Mouse (Mus musculus): Measurements from ENCODE around the gene Hoxd11.

Gene Hoxd11

GRCm38 (mm10) chr2:74667191-74667841, 12.0 kb upstream of the Hoxd11 start:
- DNase-seq, result no peak

- no peak for DNase-seq
Observed at GRCm38 (mm10) chr2:74667842-74668357, 11.5 kb upstream of the Hoxd11 start, which contains the start of gene Hoxd13. Hoxd13 (plus strand) TSS chr2:74668310.

- DNase-seq, result no peak
Observed at GRCm38 (mm10) chr2:74668370-74669229, 10.8 kb upstream of the Hoxd11 start.

GRCm38 (mm10) chr2:74669230-74669578, 10.2 kb upstream of the Hoxd11 start:
- DNase-seq, result no peak

- no peak for DNase-seq
Observed at GRCm38 (mm10) chr2:74669650-74670235, 9.6 kb upstream of the Hoxd11 start.

- no peak for DNase-seq
Observed at GRCm38 (mm10) chr2:74670632-74671188, 8.6 kb upstream of the Hoxd11 start.

GRCm38 (mm10) chr2:74671847-74672246, 7.5 kb upstream of the Hoxd11 start:
- DNase-seq, result no peak

- no peak for DNase-seq
Observed at GRCm38 (mm10) chr2:74672481-74673362, 6.6 kb upstream of the Hoxd11 start.

GRCm38 (mm10) chr2:74673835-74674425, 5.4 kb upstream of the Hoxd11 start:
- no peak for DNase-seq

GRCm38 (mm10) chr2:74674881-74675665, 4.3 kb upstream of the Hoxd11 start, which contains the start of gene Hoxd12:
Hoxd12 (plus strand) TSS chr2:74675013.
- no peak for DNase-seq

GRCm38 (mm10) chr2:74675666-74676282, 3.6 kb upstream of the Hoxd11 start:
- DNase-seq, result no peak

- no peak for DNase-seq
Observed at GRCm38 (mm10) chr2:74676376-74677052, 2.8 kb upstream of the Hoxd11 start.

- DNase-seq, result no peak
Observed at GRCm38 (mm10) chr2:74677106-74677505, 2.3 kb upstream of the Hoxd11 start.

- DNase-seq, result no peak
Observed at GRCm38 (mm10) chr2:74679596-74679971, 227 bp downstream of the Hoxd11 start.

GRCm38 (mm10) chr2:74679980-74680379, 623 bp downstream of the Hoxd11 start:
- no peak for DNase-seq

- DNase-seq, result no peak
Observed at GRCm38 (mm10) chr2:74680561-74681398, 1.4 kb downstream of the Hoxd11 start.

- no peak for DNase-seq
Observed at GRCm38 (mm10) chr2:74681594-74682531, 2.5 kb downstream of the Hoxd11 start.

- DNase-seq, result no peak
Observed at GRCm38 (mm10) chr2:74682796-74683195, 3.4 kb downstream of the Hoxd11 start.

Measured in kidney, adult 9 months (tissue).